Mouse (Mus musculus) MEL (cell line): Measurements from ENCODE around the gene Gga1.

Experiments
- CTCF ChIP-seq, 3 experiments: IDR thresholded peaks in 2 of 3; conservative IDR thresholded peaks in 1 of 3; 2 replicates each; pipeline ENCODE4 v1.5.1; 2011 to 2012; ENCODE audit warnings: low read length in 3 of 3, low read depth in 2 of 3, mild to moderate bottlenecking in 2 of 3, improper control_type of control experiment in 1 of 3, inconsistent platforms in 1 of 3, mixed read lengths in 1 of 3, moderate library complexity in 1 of 3; ENCODE audit not compliant: control insufficient read depth in 1 of 3, insufficient read depth in 1 of 3, poor library complexity in 1 of 3, severe bottlenecking in 1 of 3
- ELF1 ChIP-seq: IDR thresholded peaks from 2 replicates; pipeline ENCODE4 v1.6.1; 2014; ENCODE audit warnings: low read depth, mild to moderate bottlenecking, inconsistent platforms, low read length, improper control_type of control experiment, moderate library complexity
- TAL1 ChIP-seq: IDR thresholded peaks from 2 replicates; pipeline ENCODE4 v1.6.1; 2012; ENCODE audit warnings: mild to moderate bottlenecking, inconsistent platforms, low read length, moderate library complexity, mixed read lengths

DNA sequence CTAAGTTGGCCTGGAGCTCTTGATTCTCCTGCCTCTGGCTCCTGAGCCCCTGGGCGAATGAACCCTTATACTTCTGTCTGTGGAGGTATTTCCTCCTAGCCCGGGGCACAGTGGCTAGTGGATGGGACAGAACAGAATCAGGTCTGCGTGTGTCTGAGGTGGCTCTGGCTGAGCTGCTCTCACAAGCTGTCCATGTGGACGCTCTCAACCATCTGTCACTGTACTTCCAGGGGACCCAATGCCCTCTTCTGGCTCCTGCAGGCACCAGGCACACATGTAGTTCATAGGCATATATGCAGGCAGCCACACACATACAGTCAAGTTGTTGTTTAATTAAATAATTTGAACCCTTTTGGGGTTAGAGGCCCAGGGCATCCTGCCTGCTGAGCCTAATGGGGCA is 17.7 kb upstream of the Gga1 start:
- no peak for TF ChIP-seq CTCF (IDR thresholded peaks at IDR 0.05 in 2 of 3, conservative IDR thresholded peaks at IDR 0.05 in 1 of 3; ENCODE audit: control insufficient read depth in 1 of 3, insufficient read depth in 1 of 3, low read depth in 2 of 3, low read length in 3 of 3, poor library complexity in 1 of 3, severe bottlenecking in 1 of 3)
- no peak for TF ChIP-seq ELF1
- TF ChIP-seq TAL1: no peak
